Mouse (Mus musculus): Measurements from ENCODE around the gene Oaf. TPM values are rescaled to one million over a fixed set of nuclear protein-coding genes. Genes with fewer than 3 reads are reported as not detected.

Oaf gene
- total and polyA plus RNA-seq, 3 experiments: not detected

- TF ChIP-seq MXI1 (IDR thresholded peaks at IDR 0.05; ENCODE audit: low read depth, low read length): no peak
- no peak for TF ChIP-seq MAZ (IDR thresholded peaks at IDR 0.05; ENCODE audit: low read depth, low read length)
These were observed 22.7 kb upstream of the Oaf start (continued) for GRCm38 (mm10) chr9:43262390-43262789.

GRCm38 (mm10) chr9:43261941-43262340 lies 22.2 kb upstream of the Oaf start:
- H3K27me3 ChIP-seq (replicated peaks): peaks cover 3% of the 10 kb centered on the region
- TF ChIP-seq CHD2 (IDR thresholded peaks at IDR 0.05; ENCODE audit: low read length): no peak
- TF ChIP-seq BHLHE40 (IDR thresholded peaks at IDR 0.05; ENCODE audit: low read depth, low read length): peak; percentile 22; the same call in 1 of the 2 replicates
- no peak for TF ChIP-seq TCF12 (IDR thresholded peaks at IDR 0.05; ENCODE audit: low read depth, low read length)
- peak; percentile 64; the same call in 1 of the 2 replicates for TF ChIP-seq MAFK (IDR thresholded peaks at IDR 0.05; ENCODE audit: insufficient replicate concordance, low read length)
- H3K4me3 ChIP-seq (replicated peaks in 1 of 3; ENCODE audit: low read depth in 2 of 3, low read length in 2 of 3, poor library complexity in 1 of 3): no peak overlapping the region
- H3K27ac ChIP-seq (ENCODE audit: insufficient read depth, low read depth): no peak overlapping the region
- in situ Hi-C loops (cut with MboI; ENCODE audit: low pct_ligation_motif_present, low pct_unique_long_range_greater_than_20kb, low sequenced_read_pairs) (no loop called here), dilution Hi-C loops (cut with MboI; ENCODE audit: extremely low pct_ligation_motif_present, extremely low pct_unique_long_range_greater_than_20kb, low sequenced_read_pairs) (no loop called here)
- H3K36me3 ChIP-seq (replicated peaks in 1 of 2; ENCODE audit: control insufficient read depth in 1 of 2, insufficient read depth in 1 of 2, low read length in 1 of 2): no peaks in the 10 kb centered on the region
- no peaks in the 10 kb centered on the region for H3K9me3 ChIP-seq (replicated peaks; ENCODE audit: low read length)
- DNase-seq (ENCODE audit: extremely low read depth): peak; percentile 41
- peaks cover 8 to 16% of the 10 kb centered on the region in 2 experiments for H3K4me1 ChIP-seq (ENCODE audit: control insufficient read depth in 1 of 2, insufficient read depth in 2 of 2)
- H3K79me2 ChIP-seq (replicated peaks; ENCODE audit: control insufficient read depth, extremely low read depth, insufficient read depth, poor library complexity, severe bottlenecking): no peaks in the 10 kb centered on the region
- no peak overlapping the region for H3K9ac ChIP-seq (ENCODE audit: insufficient read depth, low read depth)
- H3K4me2 ChIP-seq (ENCODE audit: insufficient read depth, low read depth, poor library complexity, severe bottlenecking): no peak overlapping the region

GRCm38 (mm10) chr9:43261124-43261907 lies 21.6 kb upstream of the Oaf start:
- Histone ChIP-seq H3K9me3 (replicated peaks; ENCODE audit: low read length) (no peaks in the 10 kb centered on the region), H3K27ac (ENCODE audit: insufficient read depth, low read depth) (no peak overlapping the region), H3K36me3 (replicated peaks in 1 of 2; ENCODE audit: control insufficient read depth in 1 of 2, insufficient read depth in 1 of 2, low read length in 1 of 2) (no peaks in the 10 kb centered on the region), H3K4me2 (ENCODE audit: insufficient read depth, low read depth, poor library complexity, severe bottlenecking) (no peak overlapping the region), H3K4me1 (ENCODE audit: control insufficient read depth in 1 of 2, insufficient read depth in 2 of 2) (peaks cover 8 to 16% of the 10 kb centered on the region in 2 experiments), H3K9ac (ENCODE audit: insufficient read depth, low read depth) (no peak overlapping the region), H3K27me3 (replicated peaks) (peaks cover 3% of the 10 kb centered on the region), H3K79me2 (replicated peaks; ENCODE audit: control insufficient read depth, extremely low read depth, insufficient read depth, poor library complexity, severe bottlenecking) (no peaks in the 10 kb centered on the region), H3K4me3 (replicated peaks in 1 of 3; ENCODE audit: low read depth in 2 of 3, low read length in 2 of 3, poor library complexity in 1 of 3) (peak overlapping the region in 1 of 3 experiments; percentile 36)
- no peak for TF ChIP-seq IRF4 (IDR thresholded peaks at IDR 0.05; ENCODE audit: low read depth, low read length)
- TF ChIP-seq RCOR1 (conservative IDR thresholded peaks at IDR 0.05; ENCODE audit: low read depth, low read length): no peak
- no peak for TF ChIP-seq SMC3 (IDR thresholded peaks at IDR 0.05; ENCODE audit: low read depth, low read length)
- no peak for TF ChIP-seq KAT2A (IDR thresholded peaks at IDR 0.05; ENCODE audit: insufficient replicate concordance, low read length)
- no peak for TF ChIP-seq POLR2A (IDR thresholded peaks at IDR 0.05; ENCODE audit: low read depth, low read length)
- TF ChIP-seq GABPA (IDR thresholded peaks at IDR 0.05; ENCODE audit: insufficient replicate concordance, low read depth, low read length): no peak
- TF ChIP-seq CHD1 (IDR thresholded peaks at IDR 0.05; ENCODE audit: low read depth, low read length): no peak
- TF ChIP-seq MXI1 (IDR thresholded peaks at IDR 0.05; ENCODE audit: low read depth, low read length): no peak
- no peak for TF ChIP-seq JUND (conservative IDR thresholded peaks at IDR 0.05; ENCODE audit: low read depth, low read length)
- TF ChIP-seq TCF12 (IDR thresholded peaks at IDR 0.05; ENCODE audit: low read depth, low read length): no peak
- no peak for TF ChIP-seq HCFC1 (IDR thresholded peaks at IDR 0.05; ENCODE audit: low read depth, low read length)
- no peak for TF ChIP-seq ZC3H11A (IDR thresholded peaks at IDR 0.05; ENCODE audit: low read depth, low read length)
- no peak for TF ChIP-seq ZNF384 (IDR thresholded peaks at IDR 0.05; ENCODE audit: low read depth, low read length)
- no peak for TF ChIP-seq MAFK (IDR thresholded peaks at IDR 0.05; ENCODE audit: insufficient replicate concordance, low read length)
- no peak for TF ChIP-seq CTCF (conservative IDR thresholded peaks at IDR 0.05 in 1 of 2, IDR thresholded peaks at IDR 0.05 in 1 of 2; ENCODE audit: low read depth in 2 of 2, low read length in 2 of 2)
- dilution Hi-C loops (cut with MboI; ENCODE audit: extremely low pct_ligation_motif_present, extremely low pct_unique_long_range_greater_than_20kb, low sequenced_read_pairs): no loop called here
- DNase-seq (ENCODE audit: extremely low read depth): no peak
- in situ Hi-C loops (cut with MboI; ENCODE audit: low pct_ligation_motif_present, low pct_unique_long_range_greater_than_20kb, low sequenced_read_pairs): no loop called here

Measured in CH12.LX (cell line).